Mouse (Mus musculus) urinary bladder, adult 2 months (tissue): ENCODE data around the gene 2610507B11Rik. TPM values are rescaled to one million over a fixed set of nuclear protein-coding genes. Genes with fewer than 3 reads are reported as not detected.

Experiments
- DNase-seq: peaks from one replicate; pipeline ENCODE4 v3.0.0; 2022; ENCODE audit warnings: low spot score
- polyA plus RNA-seq: library from polyadenylated mRNA; depleted of rRNA; stranded (reverse); fragments of >200 nt; gene quantifications from 2 replicates; pipeline ENCODE4 v1.2.3, GENCODE M21; 2012

The 2610507B11Rik gene
- polyA plus RNA-seq, 1 experiment: 94.2 TPM

GRCm38 (mm10) chr11:78289146-78289763 is 27.7 kb downstream of the 2610507B11Rik start:
- DNase-seq: no peak

- no peak for DNase-seq
Observed at GRCm38 (mm10) chr11:78290654-78291053, 29.1 kb downstream of the 2610507B11Rik start, which contains the start of gene BC030499. Gene BC030499 (plus strand): TSS chr11:78290841.

GRCm38 (mm10) chr11:78294585-78294984 is 33.0 kb downstream of the 2610507B11Rik start:
- DNase-seq: no peak

- DNase-seq: no peak
Observed at GRCm38 (mm10) chr11:78300917-78301316, 39.4 kb downstream of the 2610507B11Rik start.

- peak; percentile 69 for DNase-seq
Observed at GRCm38 (mm10) chr11:78301357-78302084, 40.0 kb downstream of the 2610507B11Rik start, which contains the start of gene Spag5. Gene Spag5 (plus strand): TSS chr11:78301529.

GRCm38 (mm10) chr11:78305272-78305671 is 43.7 kb downstream of the 2610507B11Rik start:
- no peak for DNase-seq

GRCm38 (mm10) chr11:78310861-78311511 is 49.4 kb downstream of the 2610507B11Rik start:
- no peak for DNase-seq

GRCm38 (mm10) chr11:78313662-78314061 is 52.1 kb downstream of the 2610507B11Rik start:
- DNase-seq: no peak

GRCm38 (mm10) chr11:78318411-78318810 is 56.9 kb downstream of the 2610507B11Rik start:
- no peak for DNase-seq

GRCm38 (mm10) chr11:78322076-78322831 is 60.7 kb downstream of the 2610507B11Rik start:
- DNase-seq: no peak

- no peak for DNase-seq
Observed at GRCm38 (mm10) chr11:78322860-78323259, 61.3 kb downstream of the 2610507B11Rik start, which contains the start of gene Aldoc. Gene Aldoc (plus strand): TSS chr11:78322968.

GRCm38 (mm10) chr11:78324000-78324785 is 62.6 kb downstream of the 2610507B11Rik start:
- DNase-seq: no peak

GRCm38 (mm10) chr11:78324965-78325364 is 63.4 kb downstream of the 2610507B11Rik start:
- DNase-seq: no peak

- no peak for DNase-seq
Observed at GRCm38 (mm10) chr11:78327215-78327614, 65.7 kb downstream of the 2610507B11Rik start.

GRCm38 (mm10) chr11:78327634-78328511 is 66.3 kb downstream of the 2610507B11Rik start, which contains the start of gene Pigs:
Gene Pigs (plus strand): TSS chr11:78328415.
- peak; percentile 84 for DNase-seq

GRCm38 (mm10) chr11:78328512-78329056 is 67.0 kb downstream of the 2610507B11Rik start:
- DNase-seq: no peak

- DNase-seq: no peak
Observed at GRCm38 (mm10) chr11:78332676-78333075, 71.1 kb downstream of the 2610507B11Rik start.

GRCm38 (mm10) chr11:78333992-78334391 is 72.4 kb downstream of the 2610507B11Rik start:
- DNase-seq: no peak

GRCm38 (mm10) chr11:78337040-78337439 is 75.5 kb downstream of the 2610507B11Rik start:
- peak; percentile 16 for DNase-seq
